23 mouse cellular contexts compared by ENCODE assay signal in the genomic region with DNA sequence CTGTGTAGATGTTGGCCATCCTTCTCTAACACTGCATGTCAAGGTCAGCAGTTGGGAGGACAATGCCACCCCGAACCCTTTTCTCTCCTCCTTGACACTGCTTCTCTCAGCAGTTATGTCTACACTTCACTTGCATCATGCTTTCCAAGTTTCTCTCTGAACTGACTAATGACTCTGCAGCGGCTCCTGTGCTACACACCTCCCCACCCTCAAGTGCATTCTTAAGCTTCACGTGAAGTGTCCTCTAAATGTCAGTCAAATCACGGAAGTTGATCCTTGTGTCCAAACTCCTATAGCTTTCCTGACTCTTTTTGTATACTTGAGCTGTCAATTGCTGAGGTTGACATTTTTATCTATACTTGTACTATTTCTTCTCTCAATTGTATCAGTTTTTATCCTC.
DNase-seq lines count a peak whose midpoint lies in the region; ATAC-seq and TF ChIP-seq lines count a peak whose summit lies in the region.
"Had no signal": no experiment of that assay in that cellular context is flagged by ENCODE, and none has a peak within 500 bp of the region (broad histone marks: within the 10 kb centered on the region; RNA-seq: fewer than 3 reads in every experiment).

No protein-coding gene starts in this region.

- no peaks in the 10 kb centered on the region for H3K36me3 ChIP-seq in lung, postnatal 0 days (ENCODE audit: insufficient read depth, low read length)
- H3K36me3 ChIP-seq: embryonic facial prominence, embryonic 12.5 days had no signal

- H3K4me1 ChIP-seq in lung, postnatal 0 days (ENCODE audit: insufficient read depth, low read depth, low read length): no peaks in the 10 kb centered on the region
- H3K4me1 ChIP-seq: embryonic facial prominence, embryonic 10.5 days; embryonic facial prominence, embryonic 12.5 days; forebrain, embryonic 13.5 days; forebrain, embryonic 15.5 days had no signal

- 38% methylated on average over 4 of the region's 4 CpGs for WGBS in lung, postnatal 0 days

- peak; percentile 85 for ATAC-seq in lung, postnatal 0 days
- ATAC-seq: activated CD4-positive, CD25-positive, alpha-beta regulatory T cell, adult 4 months; CD4-positive, CD25-positive, alpha-beta regulatory T cell, adult 4 months; forebrain, embryonic 13.5 days; forebrain, embryonic 15.5 days; Patski had no signal

- DNase-seq in lung, postnatal 0 days (ENCODE audit: low spot score): peak; percentile 81
- no peak for DNase-seq in lung, postnatal 4 days
- peak; percentile 2 for DNase-seq in lung, postnatal 14 days
- DNase-seq in lung, postnatal 36 days: peak; percentile 54
- DNase-seq in right cerebral cortex, postnatal 4 days: no peak
- DNase-seq: adrenal gland, adult 8-10 months; adrenal gland, postnatal 14 days; adrenal gland, postnatal 36 days; B cell, adult 2 months; cerebellum, adult 11-12 months; cerebellum, adult 2 months; cerebellum, adult 9-10 months; cerebellum, postnatal 10 days; cerebellum, postnatal 25 days had no signal

- no peak for TF ChIP-seq CTCF in lung, postnatal 0 days (IDR thresholded peaks at IDR 0.05)

- no peak for TF ChIP-seq EP300 in lung, postnatal 0 days (IDR thresholded peaks at IDR 0.05)

- no peaks in the 10 kb centered on the region for H3K9me3 ChIP-seq in lung, postnatal 0 days (ENCODE audit: low read length)
- H3K9me3 ChIP-seq: embryonic facial prominence, embryonic 10.5 days; embryonic facial prominence, embryonic 12.5 days; forebrain, embryonic 13.5 days; forebrain, embryonic 15.5 days; G1E had no signal

- H3K4me3 ChIP-seq in lung, postnatal 0 days (ENCODE audit: low read depth, low read length): no peak overlapping the region
- H3K4me3 ChIP-seq: embryonic facial prominence, embryonic 10.5 days; embryonic facial prominence, embryonic 12.5 days; forebrain, embryonic 13.5 days; forebrain, embryonic 15.5 days had no signal

- no peak overlapping the region for H3K27ac ChIP-seq in lung, postnatal 0 days (ENCODE audit: low read length)
- H3K27ac ChIP-seq: embryonic facial prominence, embryonic 10.5 days; embryonic facial prominence, embryonic 12.5 days; forebrain, embryonic 13.5 days; forebrain, embryonic 15.5 days had no signal

- no peak overlapping the region for H3K9ac ChIP-seq in lung, postnatal 0 days (replicated peaks; ENCODE audit: low read depth)
- H3K9ac ChIP-seq: embryonic facial prominence, embryonic 12.5 days; forebrain, embryonic 13.5 days; forebrain, embryonic 15.5 days had no signal

- H3K27me3 ChIP-seq in lung, postnatal 0 days (replicated peaks; ENCODE audit: insufficient read depth, low read length): no peaks in the 10 kb centered on the region
- H3K27me3 ChIP-seq: CH12.LX; embryonic facial prominence, embryonic 12.5 days; forebrain, embryonic 13.5 days; forebrain, embryonic 15.5 days; Patski had no signal

- H3K4me2 ChIP-seq in lung, postnatal 0 days (replicated peaks; ENCODE audit: low read depth, low read length): no peak overlapping the region
- H3K4me2 ChIP-seq: embryonic facial prominence, embryonic 12.5 days; forebrain, embryonic 13.5 days; forebrain, embryonic 15.5 days had no signal

Comparison
In these comparisons a context has a peak if more than half of its experiments do, and no peak if none do; other contexts are left out.
1. DNase-seq: peak in lung, postnatal 0 days (single experiment), lung, postnatal 14 days (single experiment) and lung, postnatal 36 days (single experiment); none in lung, postnatal 4 days (0 of 2) and right cerebral cortex, postnatal 4 days (single experiment).